Mouse (Mus musculus) layer of hippocampus, adult 9-10 months (tissue): Measurements from ENCODE around the gene Rac3.
"Not testable (repeated sequence)": the region's sequence is repeated elsewhere in the genome, so short reads cannot be mapped to it uniquely, and the experiment has no call there.

Experiments used
- DNase-seq: peaks from one replicate; pipeline ENCODE4 v3.0.0; 2022; ENCODE audit warnings: low spot score

Rac3 gene

DNA sequence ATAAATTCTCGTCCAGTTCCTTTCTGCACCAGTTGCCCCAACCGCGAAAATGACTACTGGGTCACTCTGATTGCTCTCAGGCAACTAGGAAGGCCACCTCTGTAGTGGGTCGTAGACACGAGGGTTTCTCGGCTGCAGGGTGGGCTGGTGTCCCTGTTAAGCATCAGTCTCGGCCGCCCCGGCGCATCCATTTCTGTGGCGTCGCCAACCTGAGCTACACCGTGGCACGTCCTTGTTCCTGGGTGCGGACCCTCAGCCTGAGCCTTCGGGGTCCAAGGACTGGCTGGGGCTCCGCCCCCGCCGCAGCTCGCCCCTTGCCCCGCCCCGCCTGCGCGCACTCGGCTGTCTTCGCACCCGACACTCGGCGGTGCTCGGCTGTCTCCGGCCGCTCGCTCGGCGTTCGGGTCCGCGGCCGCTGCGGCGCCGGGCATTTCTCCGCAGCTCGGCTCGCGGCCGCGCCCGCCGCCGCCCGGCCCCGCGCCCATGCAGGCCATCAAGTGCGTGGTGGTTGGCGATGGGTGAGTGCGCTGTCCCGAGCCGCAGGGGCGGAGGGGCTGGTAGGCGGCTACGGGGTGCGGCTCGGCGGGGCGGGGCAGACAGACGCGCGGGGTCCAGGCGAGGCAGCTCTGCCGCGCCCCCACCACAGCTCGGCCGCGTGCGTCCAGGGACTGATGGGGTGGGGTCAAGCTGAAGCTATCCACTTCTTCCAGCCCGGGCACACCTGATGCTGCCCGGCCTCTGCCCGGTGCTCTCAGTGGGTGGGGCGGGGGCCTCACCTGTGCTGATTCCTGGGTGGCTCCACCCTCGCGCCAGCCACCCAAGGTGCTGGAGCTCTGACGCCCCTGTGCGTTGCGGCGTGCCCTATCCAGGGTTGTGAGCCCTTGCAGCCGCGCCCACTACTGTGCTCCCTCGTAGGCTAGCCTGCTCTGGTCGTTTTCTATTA lies at the start of gene Rac3:
Rac3 (plus strand) TSS at position 347 of the 943 bp plus-strand sequence.
- DNase-seq: no peak

DNA sequence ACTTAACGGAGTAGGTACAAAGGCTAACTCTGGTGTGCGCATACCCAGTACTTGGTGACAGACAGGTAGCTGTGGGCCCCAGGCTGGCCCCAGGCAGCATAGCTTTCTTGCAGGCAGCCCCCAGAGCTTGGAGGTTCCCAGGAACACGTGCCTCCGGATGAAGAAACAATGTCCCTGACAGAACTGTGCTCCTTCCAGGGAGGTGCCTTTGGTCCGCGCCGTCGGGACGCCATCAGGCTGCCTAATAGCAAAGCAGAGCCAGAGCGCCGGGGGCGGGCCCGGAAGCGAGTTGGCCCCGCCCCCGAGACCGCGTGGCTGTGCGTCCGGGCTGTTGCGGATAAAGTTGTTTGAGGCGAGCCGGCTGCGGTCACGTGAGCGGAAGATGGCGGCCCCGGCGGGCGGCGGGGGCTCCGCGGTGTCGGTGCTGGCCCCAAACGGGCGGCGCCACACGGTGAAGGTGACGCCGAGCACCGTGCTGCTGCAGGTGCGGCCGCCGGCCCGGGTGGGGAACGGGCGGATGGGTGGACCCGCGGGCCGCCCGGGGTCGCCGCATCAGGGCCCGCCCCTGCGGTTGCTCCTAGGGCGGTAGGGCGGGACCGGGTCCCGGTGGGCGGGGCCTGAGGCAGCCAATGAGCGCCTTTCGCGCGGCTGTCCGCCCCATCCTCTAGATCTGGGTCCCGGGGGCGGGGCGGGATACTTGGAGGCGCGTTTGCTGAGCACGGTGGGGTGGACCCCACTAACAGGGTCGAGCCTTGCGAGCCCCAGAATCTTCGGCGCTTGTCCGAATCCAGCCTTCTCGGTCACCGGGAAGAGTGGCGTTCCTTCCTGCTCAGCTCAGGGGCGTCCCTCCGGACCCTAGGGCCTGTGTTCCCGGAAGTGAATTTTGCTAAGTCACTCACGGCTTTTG lies 48.3 kb upstream of the Rac3 start, which contains the start of gene Aspscr1:
Aspscr1 (plus strand) TSS at position 287 of the 907 bp plus-strand sequence.
- peak; percentile 67 for DNase-seq

DNA sequence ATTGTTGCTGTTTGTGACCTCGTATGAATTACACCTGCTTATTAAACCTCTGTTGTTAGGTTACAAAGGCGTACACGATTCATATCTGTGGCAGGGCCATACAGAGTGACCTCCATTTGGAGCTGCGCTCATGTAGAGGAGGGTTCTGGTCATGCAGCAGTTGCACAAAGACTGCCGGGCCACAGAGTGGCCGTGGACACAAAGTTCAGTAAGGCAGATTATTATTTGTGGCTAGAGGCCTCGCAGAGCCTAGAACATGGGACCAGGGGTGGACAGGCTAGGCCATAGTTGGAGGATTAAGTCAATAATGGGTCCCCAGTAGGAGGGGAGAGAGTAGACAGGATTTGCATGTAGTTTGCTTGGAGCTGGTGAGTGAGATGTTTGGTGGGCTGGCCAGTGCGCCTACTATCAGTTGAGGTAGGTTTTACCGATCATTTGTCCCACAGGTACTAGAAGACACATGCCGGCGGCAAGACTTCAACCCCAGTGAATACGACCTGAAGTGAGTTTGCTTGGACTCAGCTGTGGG lies 47.6 kb upstream of the Rac3 start:
- no peak for DNase-seq

DNA sequence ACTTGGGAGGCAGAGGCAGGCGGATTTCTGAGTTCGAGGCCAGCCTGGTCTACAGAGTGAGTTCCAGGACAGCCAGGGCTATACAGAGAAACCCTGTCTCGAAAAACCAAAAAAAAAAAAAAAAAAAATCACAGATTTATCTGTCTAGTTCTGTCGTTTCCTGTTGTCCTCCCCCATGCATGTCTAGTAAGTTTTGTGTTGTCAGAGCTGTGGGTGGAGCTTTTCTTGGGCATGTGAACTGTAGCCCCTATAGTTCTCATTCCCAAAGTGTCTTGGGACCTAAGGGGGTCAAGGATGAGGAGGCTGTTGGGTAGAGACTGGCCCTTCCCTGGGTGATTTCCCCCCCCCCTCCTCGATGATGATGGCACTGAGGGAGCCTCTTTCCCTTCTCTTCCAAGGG lies 45.4 kb upstream of the Rac3 start:
- not testable (repeated sequence) for DNase-seq

DNA sequence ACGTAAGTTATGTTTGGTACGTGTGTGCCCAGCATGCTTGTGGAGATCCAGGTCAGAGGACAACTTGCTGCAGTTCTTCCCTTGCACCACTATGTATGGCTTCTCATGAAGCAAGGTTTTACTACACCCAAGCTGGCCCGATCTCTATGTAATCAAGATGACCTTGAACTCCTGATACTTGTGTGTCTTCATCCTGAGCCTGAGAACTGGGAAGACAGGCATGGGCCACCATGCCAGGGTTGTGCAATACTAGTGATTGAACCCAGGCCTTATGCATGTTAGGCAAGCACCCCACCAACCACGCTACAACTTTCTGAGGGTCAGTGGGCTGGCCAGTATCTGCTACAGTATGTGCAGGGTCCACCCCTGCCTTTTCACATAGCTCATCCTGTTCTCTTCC lies 44.3 kb upstream of the Rac3 start:
- no peak for DNase-seq

DNA sequence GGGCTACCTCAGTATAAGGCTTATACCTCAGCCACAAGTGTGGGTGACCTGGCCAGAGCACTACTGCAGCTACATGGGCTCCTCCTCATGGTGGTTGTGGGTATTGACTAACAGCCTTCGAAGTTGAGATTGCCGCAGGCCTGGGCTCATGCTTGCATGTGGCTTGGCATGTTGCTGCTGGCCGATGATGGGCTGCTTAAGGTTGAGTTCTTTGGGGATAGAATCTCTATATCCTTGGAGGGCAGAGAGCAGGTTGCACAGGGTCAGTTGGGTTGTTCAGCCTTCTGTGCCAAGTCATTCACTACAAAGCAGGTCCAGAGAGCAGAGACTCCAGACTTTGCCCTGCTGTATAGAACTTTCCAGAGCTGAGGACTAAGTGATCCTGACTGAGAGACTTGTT lies 41.4 kb upstream of the Rac3 start:
- no peak for DNase-seq

DNA sequence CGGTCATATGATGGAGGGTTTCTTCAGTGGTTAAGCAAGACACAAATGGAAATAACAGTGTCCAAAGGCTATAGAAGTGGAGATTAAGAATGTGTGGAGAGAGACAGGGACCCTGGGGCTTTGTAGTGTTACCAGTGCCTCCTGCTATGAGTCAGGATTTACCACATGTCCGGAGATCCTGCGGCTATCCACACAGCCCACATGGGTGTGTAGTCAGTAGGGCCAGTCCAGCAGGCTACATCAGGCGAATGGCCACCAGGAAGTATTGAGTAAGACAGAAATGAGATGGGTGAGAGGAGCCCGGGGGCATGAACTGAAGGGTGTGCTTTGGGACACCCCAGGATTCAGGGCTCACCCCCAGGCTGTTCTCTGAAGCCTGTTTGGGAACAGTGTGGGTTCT lies 38.6 kb upstream of the Rac3 start:
- DNase-seq: no peak

DNA sequence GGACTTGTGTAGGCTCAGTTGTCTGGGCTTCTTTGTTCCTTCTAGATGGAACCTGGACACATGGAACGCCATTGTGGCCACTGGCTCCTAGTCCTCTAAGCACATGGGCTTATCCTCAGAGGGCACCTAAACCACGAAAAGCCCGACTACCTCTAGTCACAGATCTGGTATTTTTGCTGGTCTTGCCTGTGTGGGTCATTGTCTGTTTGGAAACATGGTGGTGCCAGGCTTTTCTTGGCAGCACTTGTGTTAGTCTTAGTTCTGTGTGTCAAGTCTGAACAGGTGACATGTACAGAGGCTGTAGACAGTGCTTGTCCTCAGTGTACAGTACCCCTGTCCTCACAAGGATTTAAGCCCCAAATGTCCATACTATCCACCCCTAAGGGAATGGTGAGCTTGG lies 37.7 kb upstream of the Rac3 start:
- DNase-seq: no peak

DNA sequence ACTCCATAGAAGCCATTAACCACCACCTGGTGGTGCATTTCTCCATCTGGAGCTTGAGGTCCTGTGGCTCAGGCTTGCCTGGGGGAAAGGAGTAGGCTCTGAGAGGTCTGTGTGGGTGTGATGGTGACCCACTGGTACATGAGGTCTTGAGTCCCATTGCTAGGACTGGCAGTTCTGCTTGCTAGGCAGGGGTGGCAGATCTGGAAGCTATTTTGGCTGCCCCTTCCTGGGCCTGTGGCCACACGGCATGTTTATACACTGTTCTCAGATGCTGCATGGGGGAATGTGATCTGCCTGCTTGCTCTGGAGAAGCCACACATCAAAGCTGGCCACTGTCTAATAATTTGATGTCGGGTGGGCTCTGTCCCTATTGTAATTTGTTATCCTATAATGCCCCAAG lies 37.2 kb upstream of the Rac3 start:
- no peak for DNase-seq

DNA sequence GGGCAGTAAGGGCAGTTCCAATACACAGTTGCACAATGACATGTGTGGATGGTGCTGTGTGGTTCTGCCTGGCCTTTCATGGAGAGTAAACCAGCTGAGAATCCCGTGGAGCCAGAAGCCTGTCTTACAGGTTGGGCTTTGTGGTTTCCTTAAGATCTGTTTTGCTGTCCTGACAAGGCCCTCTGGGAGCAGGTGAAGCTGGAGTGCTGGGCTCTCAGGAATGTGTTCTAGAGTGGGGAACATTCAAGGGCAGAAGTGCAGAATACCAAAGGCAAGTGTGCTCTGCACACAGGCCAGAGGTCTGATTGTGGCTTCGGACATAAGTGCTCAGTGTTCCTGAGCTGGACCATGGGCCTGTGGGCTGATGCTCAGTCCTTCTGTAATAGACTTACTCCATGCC lies 36.6 kb upstream of the Rac3 start:
- no peak for DNase-seq

DNA sequence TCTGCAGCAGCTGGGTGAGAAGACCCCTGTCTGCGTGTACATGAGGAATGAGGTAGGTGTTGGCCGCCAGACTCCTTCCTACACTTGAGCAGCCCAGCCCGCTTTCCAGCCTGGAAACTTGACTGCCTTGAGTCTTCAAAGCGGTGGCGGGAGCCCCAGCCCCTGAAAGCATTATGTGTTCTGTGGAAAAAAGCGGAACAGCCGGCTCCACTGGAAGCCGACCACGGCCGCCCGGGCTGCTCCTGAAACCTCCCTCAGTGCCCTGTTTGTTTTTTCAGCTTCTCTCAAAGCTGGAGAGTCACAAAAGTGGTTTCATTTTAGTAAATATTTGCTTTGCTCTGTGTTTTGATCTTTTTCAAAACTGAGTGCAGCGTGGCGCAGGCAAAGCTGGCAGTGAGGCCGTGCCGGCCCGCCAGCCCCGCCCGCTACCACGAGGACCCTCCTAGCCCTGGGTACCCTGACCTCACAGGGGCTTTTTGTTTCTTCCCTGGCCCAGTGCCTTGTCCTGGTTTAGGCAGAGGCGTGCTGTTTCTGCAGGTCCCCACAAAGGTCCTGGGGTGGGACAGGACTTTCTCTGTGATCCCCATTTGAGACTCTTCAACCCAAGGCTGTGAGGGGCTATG lies 34.5 kb upstream of the Rac3 start:
- DNase-seq: no peak

DNA sequence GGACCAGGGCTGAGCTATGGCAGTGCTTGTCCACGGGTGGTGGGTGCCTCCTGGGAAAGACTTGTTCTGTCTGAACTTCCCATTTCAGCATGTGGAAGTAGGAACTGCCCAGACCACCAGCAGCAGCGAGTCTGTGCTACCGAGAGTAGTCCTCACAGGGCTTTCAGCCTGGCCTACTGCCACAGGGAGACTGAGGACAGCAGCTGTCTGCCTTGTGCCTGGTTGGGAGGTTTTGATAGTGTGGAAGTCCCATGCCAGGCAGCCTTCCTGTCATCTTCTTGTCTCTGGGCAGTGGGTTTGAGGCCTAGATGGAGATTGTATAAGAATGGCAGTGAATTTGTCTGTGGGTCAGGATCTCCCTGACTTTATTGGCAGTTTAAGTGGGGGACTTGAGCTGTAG lies 31.9 kb upstream of the Rac3 start:
- no peak for DNase-seq

DNA sequence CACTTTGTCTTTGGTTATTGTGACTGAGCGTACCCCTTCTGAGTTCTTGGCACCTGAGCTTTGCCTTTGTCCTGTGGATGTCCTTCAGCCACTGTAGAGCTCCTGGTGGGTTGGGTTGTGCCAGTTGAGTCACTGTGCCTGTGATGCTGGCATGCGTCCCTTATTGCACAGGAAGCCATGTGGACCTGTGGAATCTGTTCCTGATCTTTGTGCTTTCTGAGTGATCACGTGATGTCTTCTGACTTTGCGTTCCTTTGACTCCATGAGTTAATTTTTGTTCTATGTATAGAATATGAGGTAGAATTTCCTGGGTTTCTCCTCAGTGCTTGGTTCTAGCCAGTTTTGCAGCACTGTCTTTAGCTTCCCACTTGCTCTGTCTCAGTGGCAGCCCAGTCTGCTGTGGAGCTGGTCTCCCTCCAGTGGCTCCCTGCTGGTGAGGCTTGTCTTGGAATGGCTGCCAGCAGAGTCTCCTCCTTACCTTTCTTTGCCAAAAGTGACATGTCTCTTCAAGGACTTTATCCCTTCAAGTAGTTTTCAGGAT lies 28.7 kb upstream of the Rac3 start:
- DNase-seq: no peak

DNA sequence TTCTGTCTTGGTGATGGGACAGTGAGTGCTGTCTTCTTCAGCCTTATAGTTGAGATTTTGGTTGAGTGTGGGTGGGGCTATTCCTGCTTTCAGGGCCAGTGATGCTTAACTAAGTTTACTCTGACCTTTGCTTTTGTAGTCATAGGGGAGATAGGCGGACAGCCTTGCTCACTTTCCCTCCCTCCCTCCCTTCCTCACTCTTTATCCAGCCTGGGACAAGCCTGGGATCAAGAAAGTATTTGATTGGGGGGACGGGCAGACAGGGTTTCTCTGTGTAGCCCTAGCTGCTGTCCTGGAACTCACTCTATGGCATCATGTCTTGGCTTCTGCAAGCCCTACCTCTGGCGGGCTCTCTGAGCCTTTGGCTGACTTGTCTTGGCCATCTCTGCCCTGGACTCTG lies 27.8 kb upstream of the Rac3 start:
- DNase-seq: no peak

DNA sequence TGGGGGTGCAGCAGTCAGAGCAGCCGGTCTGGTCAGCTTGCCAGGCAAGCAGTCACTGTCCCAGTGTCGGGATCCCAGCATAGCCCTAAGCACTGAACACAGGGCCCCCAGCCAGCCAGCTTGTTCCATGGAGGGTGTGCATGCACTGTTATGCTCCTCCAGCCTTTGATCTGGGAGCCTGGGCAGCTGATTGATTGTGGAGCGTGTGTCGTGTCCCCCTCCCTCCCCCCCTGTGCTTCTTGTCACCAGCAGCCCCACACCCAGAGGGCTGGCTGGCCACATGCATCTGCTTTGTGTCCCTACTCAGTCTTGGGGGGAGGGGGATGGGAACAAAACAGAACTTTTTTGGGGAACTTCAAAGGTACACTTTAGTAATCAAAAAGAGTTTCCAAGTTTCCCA lies 26.1 kb upstream of the Rac3 start:
- no peak for DNase-seq

DNA sequence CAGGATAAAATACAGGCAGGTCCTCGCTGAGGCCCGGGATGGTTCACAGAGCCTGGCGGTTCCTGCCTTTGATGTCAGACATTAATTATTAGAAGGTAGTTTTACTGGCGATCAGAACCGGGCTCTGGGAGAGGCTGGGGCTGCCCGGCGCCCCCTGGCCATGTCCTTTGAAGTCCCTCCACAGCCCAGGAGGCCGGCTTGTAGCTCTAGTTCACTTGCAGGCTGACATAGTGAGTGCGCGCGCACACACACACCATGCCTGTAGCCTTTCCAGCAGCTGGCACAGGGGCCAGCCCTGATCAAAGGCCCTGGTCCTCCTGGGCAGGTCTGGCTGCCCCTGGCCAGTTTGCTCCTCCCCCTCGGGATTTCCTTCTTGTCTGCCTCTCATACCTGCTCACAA lies 25.6 kb upstream of the Rac3 start:
- no peak for DNase-seq

DNA sequence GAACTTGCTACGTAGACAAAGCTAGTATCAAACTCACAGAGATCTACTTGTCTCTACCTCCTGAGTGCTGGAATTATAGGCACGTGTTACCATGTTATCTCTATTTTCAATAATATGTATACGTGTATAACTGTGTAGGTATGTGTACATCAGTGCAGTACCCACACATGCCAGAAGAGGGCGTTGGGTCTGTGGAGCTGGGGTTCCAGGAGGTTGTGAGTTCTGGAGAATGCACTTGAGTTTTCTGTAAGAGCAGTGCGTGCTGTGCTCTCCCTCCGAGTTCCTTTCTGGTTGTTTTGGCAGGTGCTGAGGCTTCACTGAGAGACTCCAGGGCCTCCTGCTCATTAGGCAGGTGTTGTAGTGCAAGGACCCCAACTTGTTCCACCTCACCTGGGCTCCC lies 24.7 kb upstream of the Rac3 start:
- no peak for DNase-seq

DNA sequence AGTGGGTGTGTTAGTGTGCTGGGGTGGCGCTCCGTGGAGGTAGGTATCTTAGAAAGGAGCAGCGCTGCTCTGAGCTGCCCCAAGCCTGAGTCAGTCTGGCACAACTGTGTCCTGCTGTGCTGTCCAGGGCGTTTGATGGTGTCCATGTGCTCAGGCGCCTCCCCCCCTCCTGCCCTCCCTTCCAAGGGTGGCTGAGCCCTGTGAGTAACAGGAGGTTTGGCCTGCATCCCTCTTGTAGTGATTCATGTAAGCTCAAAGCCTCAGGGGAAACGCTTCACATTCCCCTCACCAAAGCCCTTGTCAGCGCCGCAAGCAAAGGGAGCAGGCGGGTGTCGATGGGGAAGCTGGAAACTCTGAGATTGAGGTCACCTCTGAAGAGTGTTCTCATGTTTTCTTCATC lies 23.5 kb upstream of the Rac3 start:
- DNase-seq: no peak

DNA sequence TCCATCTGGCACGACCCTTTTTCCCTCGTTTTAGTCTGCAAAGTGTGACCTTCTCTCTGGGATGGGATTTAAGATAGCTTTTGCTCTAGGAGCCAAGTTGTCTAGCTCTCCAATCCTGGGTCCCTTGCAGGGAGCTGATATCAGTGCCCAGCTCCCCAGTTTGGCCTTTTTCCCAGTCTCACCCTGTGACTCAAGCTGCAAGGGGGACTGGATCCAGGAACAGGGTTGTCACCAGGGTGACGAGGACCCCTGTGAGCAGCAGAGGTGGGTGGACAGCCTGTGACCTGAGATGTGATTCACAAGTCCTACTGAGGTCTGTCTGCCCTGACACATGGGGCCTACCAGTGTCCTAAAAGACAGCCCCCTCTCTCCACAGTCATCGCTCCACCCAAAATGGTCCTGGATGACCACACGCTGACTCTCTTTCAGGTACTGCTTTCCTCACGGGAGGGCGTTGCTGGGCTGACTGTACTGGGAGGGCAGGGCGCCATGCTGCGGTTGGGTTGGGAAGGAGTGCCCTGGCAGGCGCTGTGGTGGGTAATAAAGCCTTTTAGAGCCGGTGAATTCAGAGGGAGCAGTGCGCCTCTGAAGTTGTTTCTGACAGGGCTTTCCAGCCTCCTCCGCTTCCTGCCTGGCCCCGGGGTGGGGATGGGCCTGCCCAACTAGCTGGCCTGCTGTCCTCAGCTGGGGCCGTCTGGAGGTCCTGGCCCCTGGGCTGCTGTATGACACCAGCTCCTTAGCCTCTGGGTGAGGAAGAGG lies 17.4 kb upstream of the Rac3 start:
- no peak for DNase-seq

DNA sequence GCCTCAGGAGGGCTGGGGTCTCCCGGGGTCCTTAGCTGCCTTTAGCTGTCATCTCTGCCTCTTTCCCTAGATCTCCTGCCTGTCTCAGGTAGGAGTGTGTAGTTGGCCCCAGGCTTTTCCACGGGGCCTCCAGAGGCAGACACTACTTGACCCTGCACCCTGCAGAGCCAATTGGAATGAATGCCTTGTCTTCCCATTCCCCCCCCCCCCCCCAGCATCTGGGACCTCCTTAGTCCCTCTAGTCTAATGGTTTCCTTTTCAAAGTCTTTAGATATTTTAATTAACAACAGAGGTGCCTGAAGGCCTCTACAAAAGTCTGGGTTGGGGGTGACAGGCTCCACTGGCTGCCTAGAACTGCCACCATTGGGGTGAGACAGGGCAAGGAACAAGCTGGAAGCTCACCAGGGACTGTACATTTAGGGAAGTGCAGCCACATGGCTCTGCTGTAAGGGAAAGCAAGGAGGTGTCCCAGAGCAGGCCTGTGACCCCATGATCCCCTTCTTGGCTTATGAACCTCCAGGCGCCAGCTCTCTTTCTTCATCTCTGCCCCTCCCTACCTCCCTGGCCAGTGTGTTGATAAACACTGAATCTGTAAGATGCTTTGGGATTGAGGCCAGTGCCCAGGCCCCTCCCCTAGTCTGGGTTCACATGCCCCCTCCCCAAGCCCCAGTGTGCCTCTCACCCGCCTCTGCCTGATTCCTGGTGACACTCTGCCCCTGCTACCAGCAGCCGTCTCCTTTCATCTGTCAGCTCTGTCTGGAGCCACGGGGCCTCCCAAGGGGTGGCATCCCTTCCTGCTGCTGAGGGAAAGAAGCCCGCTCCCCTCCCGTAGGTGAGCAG lies 16.6 kb upstream of the Rac3 start:
- DNase-seq: no peak
